Mouse (Mus musculus) cortical plate, adult 2 months (tissue): ENCODE results near the gene Wfdc17.

Source experiments
- CTCF ChIP-seq: fragments of 200-500 bp; IDR thresholded peaks from 2 replicates; pipeline ENCODE4 v1.5.1; 2011; ENCODE audit warnings: mild to moderate bottlenecking, control low read depth, low read length; ENCODE audit not compliant: insufficient read depth; ENCODE audit errors: extremely low read depth
- POLR2A ChIP-seq: fragments of 200-500 bp; IDR thresholded peaks from 2 replicates; pipeline ENCODE4 v1.6.1; 2011; ENCODE audit warnings: mild to moderate bottlenecking, low read length, control low read depth; ENCODE audit not compliant: insufficient read depth; ENCODE audit errors: extremely low read depth

- TF ChIP-seq CTCF, result no peak
- TF ChIP-seq POLR2A, result no peak
Observed at GRCm38 (mm10) chr11:83740443-83740991, 36.7 kb downstream of the Wfdc17 start.
